Mouse (Mus musculus) heart, postnatal 0 days (tissue): ENCODE results near the gene Gng2. TPM values are rescaled to one million over a fixed set of nuclear protein-coding genes. Genes with fewer than 3 reads are reported as not detected.

Experiments used
- ATAC-seq: fragments of 200-750 bp; cut with Nextera tagmentation; 2 replicates; pipeline ENCODE4 v1.8.0; 2017; ENCODE audit warnings: low read depth, moderate number of reproducible peaks, moderate library complexity; ENCODE audit not compliant: insufficient read depth
- DNase-seq: peaks from one replicate; pipeline ENCODE4 v3.0.0-alpha.2; 2016; ENCODE audit warnings: low spot score
- H3K27ac ChIP-seq: fragments of 300-500 bp; sonication (generic); 2 replicates; pipeline ENCODE4 v1.5.1; 2014; ENCODE audit warnings: low read depth, mild to moderate bottlenecking
- H3K27me3 ChIP-seq: fragments of 300-500 bp; sonication (generic); 2 replicates; pipeline ENCODE4 v1.6.1; 2014; ENCODE audit warnings: low read length, mixed read lengths; ENCODE audit not compliant: control insufficient read depth, insufficient read depth
- H3K36me3 ChIP-seq: fragments of 300-500 bp; sonication (generic); replicated peaks from 2 replicates; pipeline ENCODE4 v1.6.1; 2014; ENCODE audit warnings: low read length, mixed read lengths; ENCODE audit not compliant: control insufficient read depth, insufficient read depth
- H3K4me1 ChIP-seq: fragments of 300-500 bp; sonication (generic); 2 replicates; pipeline ENCODE4 v1.6.1; 2014; ENCODE audit warnings: antibody characterized with exemption; ENCODE audit not compliant: control insufficient read depth, insufficient read depth
- H3K4me2 ChIP-seq: fragments of 300-500 bp; sonication (generic); 2 replicates; pipeline ENCODE4 v1.6.1; 2014; ENCODE audit warnings: low read depth, mild to moderate bottlenecking, low read length, moderate library complexity
- H3K4me3 ChIP-seq: fragments of 300-500 bp; sonication (generic); 2 replicates; pipeline ENCODE4 v1.5.1; 2014; ENCODE audit warnings: low read depth, low read length
- H3K9ac ChIP-seq: fragments of 300-500 bp; sonication (generic); replicated peaks from 2 replicates; pipeline ENCODE4 v1.6.1; 2014; ENCODE audit warnings: low read depth, low read length, mixed read lengths
- H3K9me3 ChIP-seq: fragments of 300-500 bp; sonication (generic); replicated peaks from 2 replicates; pipeline ENCODE4 v1.6.1; 2016; ENCODE audit warnings: low read length; ENCODE audit not compliant: control insufficient read depth
- CTCF ChIP-seq: IDR thresholded peaks from 2 replicates; pipeline ENCODE4 v1.5.1; 2016; ENCODE audit warnings: antibody characterized with exemption, control low read depth, low read depth
- EP300 ChIP-seq: IDR thresholded peaks from 2 replicates; pipeline ENCODE4 v1.6.1; 2016; ENCODE audit warnings: antibody characterized with exemption, low read depth
- WGBS: fragments of 180-500 bp; shearing (Covaris S2); extraction: QIAGEN DNeasy Blood & Tissue Kit; methylation state at CpG from one replicate; pipeline ENCODE4 v1.1.7; 2014; 5-methylcytosine and 5-hydroxymethylcytosine counted together
- polyA plus RNA-seq: library from polyadenylated mRNA; unstranded; fragments of >200 nt; fragmentation: Nextera tagmentation; extraction: Ambion mirVana; gene quantifications from 2 replicates; pipeline ENCODE4 v1.2.1, GENCODE M21; 2015
- total RNA-seq: library from RNA; depleted of rRNA; stranded (reverse); fragments of >200 nt; gene quantifications from 2 replicates; pipeline ENCODE4 v1.2.3, GENCODE M21; 2014; ENCODE audit warnings: low replicate concordance

The Gng2 gene
- total and polyA plus RNA-seq, 2 experiments from 2014 or later, result 47.1 to 48.0 TPM

DNA sequence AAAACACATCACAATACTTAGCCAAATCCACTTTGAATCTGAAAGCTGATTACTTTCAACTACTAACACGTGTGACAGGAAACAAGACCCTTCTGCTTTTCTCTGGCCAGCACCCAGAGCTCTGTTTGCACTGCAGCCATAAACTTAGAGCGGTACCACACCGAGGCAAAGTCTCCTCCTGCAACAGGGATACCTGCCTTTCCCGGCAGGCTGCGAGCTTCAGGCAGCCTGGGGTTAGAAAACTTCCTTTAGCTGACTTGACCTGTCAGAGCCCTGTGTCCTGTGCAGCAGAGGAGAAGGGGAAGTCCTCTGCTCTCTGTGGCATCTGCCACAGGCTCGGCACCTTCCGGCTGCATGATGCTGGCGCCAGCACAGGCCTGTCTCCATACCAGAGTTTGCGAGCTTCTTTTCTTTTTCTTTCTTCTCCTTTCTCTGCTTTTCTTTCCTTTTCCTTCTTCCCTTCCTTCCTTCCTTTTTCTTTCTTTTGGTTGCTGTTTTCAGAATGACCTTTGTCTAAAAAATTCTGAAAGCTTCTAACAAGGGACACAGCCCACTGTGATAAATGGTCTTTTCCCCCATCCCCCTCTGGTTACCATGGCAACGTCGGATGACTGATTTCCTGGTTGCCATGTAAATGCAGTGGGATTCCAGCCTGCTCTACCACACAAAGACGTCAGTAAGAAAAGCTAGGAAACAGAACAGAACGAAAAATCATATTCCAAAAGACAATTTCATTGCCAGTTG lies 9.4 kb upstream of the Gng2 start:
- TF ChIP-seq EP300 (no peak), CTCF (no peak)
- DNase-seq (peak; percentile 40), ATAC-seq (peak; percentile 57)
- peak overlapping the region; percentile 89 for H3K27ac ChIP-seq
- H3K36me3 ChIP-seq, result no peaks in the 10 kb centered on the region
- peak overlapping the region; percentile 13; the same call in 1 of the 2 replicates for H3K4me3 ChIP-seq
- H3K27me3 ChIP-seq, result no peaks in the 10 kb centered on the region
- no peaks in the 10 kb centered on the region for H3K9me3 ChIP-seq
- H3K9ac ChIP-seq, result no peak overlapping the region
- 26% methylated on average over 13 of the region's 13 CpGs for WGBS
- peak overlapping the region; percentile 48 for H3K4me2 ChIP-seq
- peaks cover 22% of the 10 kb centered on the region; the same call in 1 of the 2 replicates for H3K4me1 ChIP-seq

DNA sequence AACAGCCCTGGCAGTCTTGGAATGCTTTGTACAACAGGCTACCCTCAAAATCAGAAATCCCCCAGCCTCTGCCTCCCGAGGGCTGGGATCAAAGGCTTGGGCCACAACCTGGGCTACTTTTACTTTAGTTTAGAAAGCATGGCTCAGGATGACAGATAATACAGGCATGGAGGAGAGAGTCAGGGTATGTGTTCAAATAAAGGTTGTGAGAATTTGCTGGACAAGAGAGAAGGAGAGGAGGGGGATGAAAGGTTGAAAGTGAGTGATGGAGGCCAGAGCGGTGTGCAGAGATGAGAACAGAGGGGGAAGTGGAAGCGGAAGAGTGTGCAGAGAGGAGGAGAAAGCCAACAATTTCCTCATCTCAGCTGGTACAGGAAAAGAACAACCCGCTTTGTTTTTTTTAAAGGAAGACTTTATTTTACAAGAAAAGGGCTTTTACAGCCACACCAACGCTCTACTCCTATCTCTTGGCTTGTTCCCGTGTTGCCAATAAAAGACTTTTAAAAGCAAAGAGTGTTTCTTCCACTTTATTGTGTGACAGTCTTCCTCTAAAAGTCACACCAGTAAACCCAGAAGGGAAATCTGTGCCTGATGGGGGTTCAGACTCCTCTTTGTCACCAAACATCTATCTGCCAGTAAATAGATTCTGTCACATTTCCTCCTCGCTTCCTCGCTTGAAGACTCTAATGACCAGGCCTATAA lies 8.6 kb upstream of the Gng2 start:
- H3K27ac ChIP-seq, result peak overlapping the region; percentile 89
- H3K4me1 ChIP-seq, result peaks cover 22% of the 10 kb centered on the region; the same call in 1 of the 2 replicates
- WGBS, result 47% methylated on average over 8 of the region's 8 CpGs
- ATAC-seq (no peak), DNase-seq (no peak)
- TF ChIP-seq EP300 (no peak), CTCF (no peak)
- no peak overlapping the region for H3K4me3 ChIP-seq
- H3K9ac ChIP-seq, result no peak overlapping the region
- peak overlapping the region; percentile 48 for H3K4me2 ChIP-seq
- no peaks in the 10 kb centered on the region for H3K9me3 ChIP-seq
- no peaks in the 10 kb centered on the region for H3K36me3 ChIP-seq
- H3K27me3 ChIP-seq, result no peaks in the 10 kb centered on the region

DNA sequence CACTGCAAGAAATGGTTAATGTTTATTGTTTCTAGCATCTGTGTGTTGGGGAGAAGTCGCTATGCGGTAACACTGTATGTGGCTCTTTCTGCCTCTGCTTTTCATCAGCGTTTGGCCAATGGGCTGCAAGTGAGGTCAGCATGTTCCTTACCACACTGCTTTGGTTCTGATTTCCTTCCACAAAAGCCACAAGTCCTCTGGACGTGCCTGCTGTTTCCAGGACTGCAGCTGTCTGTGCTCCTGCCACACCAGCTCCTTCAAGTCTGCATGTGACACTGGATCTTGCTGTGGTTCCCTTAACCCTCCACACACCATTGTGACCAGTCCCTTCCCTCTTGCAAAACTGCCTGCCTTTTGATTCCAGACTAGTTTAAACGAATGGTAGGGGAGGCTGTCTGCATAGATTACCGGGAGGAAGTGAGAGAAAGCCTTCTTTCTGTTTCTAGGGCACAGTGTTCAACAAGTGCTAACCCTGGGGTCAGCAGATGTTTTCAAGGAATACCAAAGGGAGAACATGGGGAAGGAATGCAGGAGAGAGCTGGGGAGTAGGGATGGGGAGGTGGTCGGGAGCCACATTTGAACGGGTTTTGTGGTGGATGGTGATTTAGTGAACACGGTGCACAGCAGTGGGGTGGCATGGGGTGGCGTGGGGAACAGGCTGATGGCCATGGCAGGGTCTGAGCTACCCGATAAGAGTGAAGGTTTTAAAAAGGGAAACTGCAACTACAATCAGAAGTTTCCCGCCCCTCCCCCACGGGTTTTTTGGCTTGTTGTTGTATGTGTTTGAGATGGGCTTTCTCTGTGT lies 7.9 kb upstream of the Gng2 start:
- Histone ChIP-seq H3K9me3 (no peaks in the 10 kb centered on the region), H3K4me1 (peaks cover 22% of the 10 kb centered on the region; the same call in 1 of the 2 replicates), H3K27me3 (no peaks in the 10 kb centered on the region), H3K4me2 (peak overlapping the region; percentile 48), H3K4me3 (no peak overlapping the region), H3K9ac (no peak overlapping the region), H3K27ac (peak overlapping the region; percentile 89), H3K36me3 (no peaks in the 10 kb centered on the region)
- TF ChIP-seq CTCF, result no peak
- TF ChIP-seq EP300, result no peak
- DNase-seq (peak; percentile 41), ATAC-seq (peak; percentile 40)
- WGBS, result 17% methylated on average over 13 of the region's 13 CpGs

DNA sequence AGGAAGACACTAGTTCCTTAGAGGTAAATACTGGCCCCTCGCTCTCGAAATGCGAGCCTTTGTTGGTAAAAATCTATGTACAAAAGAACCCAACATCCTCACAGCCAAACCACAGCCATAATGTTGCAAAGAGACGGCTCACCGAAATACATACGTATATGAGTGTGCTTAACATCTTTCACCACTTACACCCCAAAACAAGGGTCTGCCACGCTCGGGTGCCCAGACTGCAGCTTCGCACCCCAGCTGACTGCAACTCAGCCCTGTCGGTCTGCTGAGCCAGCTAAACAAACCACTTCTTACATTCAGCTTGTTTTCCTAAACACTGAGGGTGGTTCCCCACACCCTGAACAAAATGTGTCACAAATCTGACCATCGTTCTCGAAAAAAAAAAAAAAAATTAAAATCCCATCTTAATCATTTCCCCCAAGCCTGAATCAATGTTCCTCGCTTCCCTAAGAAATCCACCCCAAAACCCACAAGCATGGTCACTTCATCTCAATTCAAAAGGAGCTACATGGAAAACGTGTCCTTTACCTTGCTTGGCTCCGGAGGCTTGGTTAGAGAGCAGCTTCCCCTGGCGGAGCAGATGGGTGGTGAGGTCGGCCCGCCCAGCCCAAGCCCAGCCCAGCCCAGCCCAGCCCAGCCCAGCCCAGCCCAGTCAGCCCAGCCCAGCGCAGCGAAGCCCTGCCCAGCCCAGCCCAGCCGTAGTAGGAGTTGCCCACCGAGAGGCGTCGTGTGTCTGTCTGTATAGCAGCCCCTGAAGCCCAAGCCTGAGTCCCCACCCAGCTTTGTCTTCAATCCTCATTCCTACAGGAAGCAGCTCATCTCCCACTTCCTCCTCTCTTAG lies 781 bp downstream of the Gng2 start:
- Histone ChIP-seq H3K4me2 (peak overlapping the region; percentile 93), H3K27me3 (no peaks in the 10 kb centered on the region), H3K9me3 (no peaks in the 10 kb centered on the region), H3K36me3 (no peaks in the 10 kb centered on the region), H3K4me3 (peak overlapping the region; percentile 60), H3K27ac (peak overlapping the region; percentile 73), H3K9ac (peak overlapping the region; percentile 62), H3K4me1 (peaks cover 15% of the 10 kb centered on the region)
- TF ChIP-seq EP300 (no peak), CTCF (peak; percentile 61)
- DNase-seq (peak; percentile 84), ATAC-seq (peak; percentile 95)
- WGBS, result under 1% methylated on average over 24 of the region's 24 CpGs
